Mouse (Mus musculus) stomach, postnatal 0 days (tissue): ENCODE results near the gene Fbxo46.

Experiments
- CTCF ChIP-seq: IDR thresholded peaks from 2 replicates; pipeline ENCODE4 v1.5.1; 2016; ENCODE audit warnings: antibody characterized with exemption, low read depth, mild to moderate bottlenecking, moderate library complexity
- EP300 ChIP-seq: optimal IDR thresholded peaks from 2 replicates; pipeline ENCODE3; 2016; ENCODE audit warnings: antibody characterized with exemption

GRCm38 (mm10) chr7:19154796-19155195 lies 35.1 kb downstream of the Fbxo46 start:
- TF ChIP-seq CTCF (no peak), EP300 (no peak)
